Mouse (Mus musculus) lung, postnatal 14 days (tissue): ENCODE measurements around the gene Gimd1.

Source experiments
- DNase-seq: peaks from one replicate; pipeline ENCODE4 v3.0.0; 2021

Gene Gimd1

DNA sequence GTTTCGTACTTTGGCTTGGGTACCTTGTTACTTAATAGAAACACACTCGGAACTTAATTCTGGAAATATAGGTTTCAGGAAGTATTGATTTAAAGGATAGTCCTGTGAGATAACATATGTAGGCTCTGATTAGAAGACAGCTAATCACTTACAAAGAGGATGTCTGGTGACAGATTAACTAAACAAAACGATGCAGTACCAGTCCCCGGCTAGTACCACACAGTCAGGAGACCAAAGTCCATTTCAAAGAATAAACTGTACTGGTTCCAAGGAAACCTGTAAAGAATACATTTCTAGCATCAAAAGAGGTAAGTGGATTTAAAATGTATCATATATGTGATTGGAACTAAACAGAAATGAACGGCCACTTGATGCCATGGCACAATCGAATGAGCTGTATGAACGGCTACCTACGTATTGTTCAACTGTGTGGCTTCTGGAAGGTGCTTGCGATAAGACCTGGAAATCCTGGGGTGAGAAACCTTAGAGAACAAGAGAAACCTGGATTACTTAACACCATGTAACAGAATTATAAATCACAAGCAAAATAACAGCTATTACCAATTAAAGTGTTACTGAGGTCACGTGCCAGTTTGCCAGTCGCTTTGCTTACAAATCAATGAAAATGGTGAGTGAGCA lies at the start of gene Gimd1:
Gene Gimd1 (plus strand): TSS at position 220 of the 639 bp plus-strand sequence.
- DNase-seq = no peak

DNA sequence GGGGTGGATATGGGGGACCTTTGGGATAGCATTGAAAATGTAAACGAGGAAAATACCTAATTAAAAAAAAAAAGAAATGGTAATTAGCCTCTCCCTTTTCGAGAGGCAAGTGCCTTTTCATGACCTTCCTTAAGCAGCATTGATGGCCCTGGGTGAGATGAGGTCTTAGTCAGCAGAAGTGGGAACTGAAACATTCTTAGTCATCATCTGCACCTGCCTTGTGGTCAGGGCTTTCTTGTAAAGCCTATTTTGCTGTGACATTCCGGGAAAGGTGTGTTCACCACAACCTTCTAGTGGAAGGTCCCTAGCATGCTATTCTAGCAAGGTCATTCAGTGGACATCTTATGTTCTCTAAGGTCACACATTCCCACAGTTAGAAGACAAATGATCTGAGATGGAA lies 48.4 kb upstream of the Gimd1 start:
- no peak for DNase-seq

DNA sequence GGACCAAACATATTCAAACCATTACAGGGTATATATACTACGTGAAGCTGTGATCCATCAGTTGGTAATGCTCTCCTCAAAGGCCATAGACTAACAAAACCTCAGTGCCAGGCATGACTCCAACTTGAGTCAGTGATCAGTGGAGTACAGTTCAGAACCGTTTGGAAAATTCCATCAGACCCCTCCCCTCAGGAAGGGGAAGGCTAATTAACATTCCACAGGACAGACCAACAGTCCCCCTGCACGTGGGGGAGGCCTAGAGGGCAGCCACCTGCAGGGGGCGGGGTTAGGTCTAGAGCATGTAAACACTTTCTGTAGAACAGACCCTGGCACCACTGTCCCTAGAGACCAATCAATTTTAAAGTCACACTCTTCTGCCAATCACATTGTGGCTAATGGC lies 47.3 kb upstream of the Gimd1 start:
- DNase-seq = no peak

DNA sequence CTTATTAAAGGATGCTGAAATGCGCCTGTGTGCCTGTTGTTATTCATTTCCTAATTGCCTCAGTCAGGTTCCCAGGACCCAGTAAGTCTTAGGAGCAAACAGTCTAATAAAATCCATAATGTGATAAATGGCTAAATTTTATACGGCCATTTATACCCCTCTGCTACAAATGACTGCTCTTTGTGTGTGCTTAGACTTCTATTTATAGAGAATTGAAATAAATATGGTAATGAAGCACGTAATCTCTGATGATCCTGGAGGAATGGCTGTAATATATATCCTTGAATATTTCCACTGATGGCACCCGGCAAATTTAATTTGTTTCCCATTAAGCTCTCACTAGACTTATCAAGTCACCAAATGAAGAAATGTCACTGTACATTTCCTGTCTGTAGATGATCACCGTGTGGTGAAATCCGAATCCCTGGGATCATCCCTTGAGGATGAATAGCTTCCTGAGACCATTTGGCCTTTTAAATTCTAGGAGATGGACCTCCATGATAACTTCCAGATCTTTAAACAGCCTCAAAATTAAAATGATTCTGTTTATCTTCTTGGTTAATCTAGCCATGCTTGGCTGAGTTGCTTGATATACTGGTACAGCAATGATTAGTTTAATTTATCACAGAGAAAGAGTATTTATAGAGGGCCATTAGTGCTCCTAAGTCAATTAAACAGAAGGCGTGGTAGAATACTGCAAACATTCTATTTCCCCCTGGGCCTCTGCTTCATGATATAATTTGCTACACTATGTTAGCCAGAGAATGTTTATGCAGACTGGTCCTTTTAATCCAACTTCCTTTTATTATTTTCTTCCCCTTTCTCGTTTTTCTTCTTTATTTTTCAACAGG lies 44.3 kb upstream of the Gimd1 start:
- DNase-seq = no peak

- no peak for DNase-seq
Measured at GRCm38 (mm10) chr3:132588146-132588545, 41.5 kb upstream of the Gimd1 start.

GRCm38 (mm10) chr3:132590010-132590409 lies 39.6 kb upstream of the Gimd1 start:
- no peak for DNase-seq

- DNase-seq = no peak
Measured at GRCm38 (mm10) chr3:132590604-132591003, 39.0 kb upstream of the Gimd1 start.

DNA sequence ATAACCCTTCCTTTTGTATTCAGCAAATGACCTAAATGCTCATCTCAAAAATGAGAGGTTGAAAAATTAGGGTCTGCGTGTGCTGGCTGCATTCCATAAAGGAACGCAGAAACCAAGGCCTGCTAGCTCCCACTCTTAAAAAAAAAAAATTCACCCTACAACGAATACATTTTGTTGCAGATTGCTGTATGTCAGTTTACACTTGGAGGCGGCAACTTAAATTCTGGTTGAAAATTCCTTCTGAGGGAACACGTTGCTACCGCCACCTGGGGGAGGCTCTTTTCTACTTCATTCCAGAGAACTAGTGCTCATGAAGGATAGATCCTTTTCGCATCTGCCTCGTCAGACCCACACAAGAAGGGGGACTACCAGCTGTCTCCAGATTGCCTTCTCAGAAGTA lies 879 bp upstream of the Gimd1 start:
- no peak for DNase-seq

- DNase-seq = no peak
Measured at GRCm38 (mm10) chr3:132633261-132633660, 3.6 kb downstream of the Gimd1 start.

GRCm38 (mm10) chr3:132637080-132637479 lies 7.5 kb downstream of the Gimd1 start:
- DNase-seq = no peak

GRCm38 (mm10) chr3:132644071-132644470 lies 14.5 kb downstream of the Gimd1 start:
- no peak for DNase-seq

DNA sequence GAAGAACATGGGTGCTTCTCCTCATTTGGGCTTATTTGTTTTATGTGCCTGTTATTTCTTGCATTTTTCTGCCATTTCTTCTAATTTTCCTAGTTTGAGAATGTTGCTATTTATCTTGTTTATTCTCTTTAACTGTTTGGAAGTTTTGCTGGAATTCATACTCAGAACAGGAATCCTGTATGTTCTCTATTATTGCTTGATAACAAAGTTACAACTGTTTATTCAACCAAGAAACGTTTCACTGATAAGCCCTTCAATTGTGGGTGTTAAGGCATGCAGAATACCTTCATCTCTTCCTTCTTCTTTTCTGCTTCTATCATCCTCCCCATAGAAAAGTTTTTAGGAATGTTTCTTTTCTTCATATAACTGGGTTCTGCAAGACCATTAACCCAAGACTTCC lies 17.2 kb downstream of the Gimd1 start:
- DNase-seq = no peak

DNA sequence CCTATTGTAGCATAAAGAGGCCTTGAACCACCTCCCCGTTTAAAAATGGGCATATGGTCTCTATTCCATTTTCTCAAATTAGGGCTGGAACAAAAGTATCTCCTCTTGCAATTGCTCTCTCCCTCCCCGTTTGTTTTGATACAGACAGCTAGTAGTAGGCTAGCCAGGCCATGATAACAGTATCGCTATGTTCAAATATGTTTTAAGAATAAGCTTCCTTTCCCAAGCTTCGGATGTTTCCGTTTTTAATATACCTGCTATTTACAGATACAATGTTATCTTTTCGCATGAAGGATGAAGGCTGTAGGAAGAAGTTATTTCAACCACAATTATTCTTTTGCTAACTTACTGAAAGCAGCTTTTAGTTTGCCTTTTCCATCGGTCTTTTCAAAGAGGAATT lies 19.7 kb downstream of the Gimd1 start:
- DNase-seq = no peak

- no peak for DNase-seq
Measured at GRCm38 (mm10) chr3:132650191-132650590, 20.6 kb downstream of the Gimd1 start.

DNA sequence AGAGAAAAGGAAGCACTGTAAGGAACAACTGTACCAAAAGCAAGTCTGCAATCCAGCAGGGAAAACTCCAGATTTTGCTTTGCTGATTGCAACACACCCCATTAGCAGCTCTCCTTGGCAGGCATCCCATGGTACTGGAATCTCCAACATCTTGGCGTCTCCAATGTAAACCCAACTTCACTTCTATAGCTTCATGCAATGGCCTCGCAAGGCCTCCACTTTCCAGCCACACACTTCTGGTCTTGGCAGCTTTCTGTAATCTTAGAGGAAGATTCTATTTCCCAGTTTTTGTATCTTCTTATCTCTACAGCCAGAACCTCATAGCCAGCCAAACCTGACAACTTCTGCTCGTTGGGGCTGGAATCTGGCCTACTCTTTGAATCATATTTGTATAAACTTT lies 22.2 kb downstream of the Gimd1 start:
- DNase-seq = peak; percentile 68

- no peak for DNase-seq
Measured at GRCm38 (mm10) chr3:132653959-132654358, 24.3 kb downstream of the Gimd1 start.

GRCm38 (mm10) chr3:132655955-132656354 lies 26.3 kb downstream of the Gimd1 start:
- DNase-seq = no peak

DNA sequence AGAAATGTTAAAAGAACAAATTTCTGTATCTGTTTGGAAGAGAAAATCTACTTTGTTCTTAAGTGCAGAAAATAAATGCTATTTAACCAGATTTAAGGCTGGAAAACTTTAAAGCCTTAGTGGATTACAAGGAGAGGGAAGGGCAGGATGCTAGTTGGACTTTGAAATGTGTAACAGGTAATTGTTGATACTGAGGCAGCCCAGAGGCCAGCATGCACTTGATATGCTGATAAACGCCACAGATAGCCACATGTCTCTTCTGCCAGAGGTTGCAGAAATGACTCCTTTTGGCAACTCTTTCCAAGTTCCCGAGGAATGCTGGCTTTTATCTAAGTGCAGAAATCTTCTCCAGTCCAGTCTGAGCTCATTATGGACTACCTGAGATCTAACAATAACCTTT lies 47.9 kb downstream of the Gimd1 start:
- DNase-seq = no peak

- peak; percentile 93 for DNase-seq
Measured at GRCm38 (mm10) chr3:132683447-132684230, 54.0 kb downstream of the Gimd1 start, which contains the start of gene Tbck. TSS of gene Tbck (plus strand) at chr3:132684144.

DNA sequence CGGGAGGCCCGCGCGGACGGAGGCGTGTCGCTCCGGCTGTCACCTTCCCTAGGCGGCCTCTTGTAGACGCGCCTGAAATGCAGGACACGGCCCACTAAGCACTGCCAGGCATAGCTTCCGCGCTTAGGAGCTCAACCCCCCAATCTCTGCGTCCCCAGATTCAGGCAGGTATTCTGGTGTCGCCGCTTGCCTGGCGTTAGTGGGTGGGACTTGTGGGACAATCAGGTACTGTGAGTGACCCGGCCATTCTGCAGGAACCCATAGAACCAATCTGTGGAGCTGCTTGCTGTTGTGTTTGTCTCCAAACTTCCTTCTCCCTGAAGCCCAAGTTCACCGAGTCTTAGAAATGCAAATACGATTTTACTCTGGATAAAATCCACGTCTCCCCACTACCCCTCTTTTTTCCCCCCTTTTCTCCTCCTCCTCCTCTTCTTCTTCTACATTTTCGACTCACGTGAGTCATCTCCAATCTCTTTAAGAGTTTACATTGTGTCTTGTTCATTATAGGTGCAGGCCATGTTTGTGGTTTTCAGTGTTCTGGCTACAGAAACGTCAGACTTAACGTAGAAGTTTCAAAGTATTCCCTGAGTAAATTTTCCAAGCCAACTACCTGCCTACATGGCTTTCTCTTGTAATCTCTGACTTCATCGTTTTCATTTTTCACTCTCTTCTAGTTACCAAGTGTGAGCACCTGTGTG lies 54.8 kb downstream of the Gimd1 start, which contains the start of gene Aimp1:
Gene Aimp1 (minus strand): TSS at position 140 of the 698 bp plus-strand sequence.
- no peak for DNase-seq
